Mouse (Mus musculus): Measurements from ENCODE around the gene Matk. TPM values are rescaled to one million over a fixed set of nuclear protein-coding genes. Genes with fewer than 3 reads are reported as not detected.

The Matk gene
- polyA plus RNA-seq, 1 experiment from 2014 or later: 14.8 TPM

DNA sequence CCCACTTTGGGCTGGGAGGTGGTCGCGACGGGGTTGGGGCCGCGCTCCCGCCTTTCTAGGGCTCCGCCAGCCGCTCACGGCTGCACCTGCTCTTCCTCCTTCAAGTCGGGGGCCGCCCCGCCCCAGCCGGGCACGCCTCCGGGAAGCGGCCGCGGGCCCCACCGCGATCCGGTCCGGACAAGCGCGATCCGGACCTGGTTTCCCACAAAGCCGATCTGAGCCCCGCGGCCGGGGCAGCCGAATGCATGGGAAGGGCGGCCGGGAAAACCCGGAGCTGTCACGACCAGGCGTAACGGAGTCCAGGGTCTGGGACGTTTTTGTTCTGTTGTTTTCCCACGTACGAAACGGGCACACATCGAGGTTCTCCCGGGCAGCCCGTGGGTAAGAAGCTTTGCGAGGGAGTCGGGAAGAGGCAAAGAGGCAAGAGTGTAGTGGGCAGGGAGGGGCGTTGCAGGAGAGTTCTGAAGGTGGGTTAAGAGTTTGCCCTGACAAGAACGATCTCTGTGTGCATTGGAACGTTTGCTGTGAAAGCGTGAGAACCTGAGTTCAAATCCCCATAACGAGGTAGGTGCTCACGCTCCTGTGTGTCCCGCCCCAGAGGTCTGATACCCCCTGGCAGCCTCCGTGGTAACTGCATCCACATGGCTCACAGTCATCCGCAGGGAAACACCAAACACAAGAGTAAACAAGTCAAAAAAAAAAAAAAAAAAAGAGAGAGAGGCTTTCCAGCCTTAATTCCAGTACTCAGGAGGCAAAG, 33.1 kb downstream of the Matk start:
- Histone ChIP-seq H3K27ac (replicated peaks; ENCODE audit: low read depth, low read length) (no peak overlapping the region), H3K9ac (replicated peaks; ENCODE audit: low read length) (peak overlapping the region; percentile 68), H3K27me3 (ENCODE audit: control insufficient read depth, insufficient read depth, low read length) (peaks cover 25% of the 10 kb centered on the region), H3K9me3 (ENCODE audit: control insufficient read depth, low read length) (no peaks in the 10 kb centered on the region), H3K36me3 (ENCODE audit: control insufficient read depth, insufficient read depth, low read length) (no peaks in the 10 kb centered on the region), H3K4me1 (ENCODE audit: control insufficient read depth, insufficient read depth, low read length) (0 out of 2 replicates have a peak, but pooled peaks cover 12% of the 10 kb centered on the region), H3K4me2 (ENCODE audit: low read length) (peak overlapping the region; percentile 81), H3K4me3 (replicated peaks; ENCODE audit: low read depth, low read length) (peak overlapping the region; percentile 42)
- ATAC-seq (ENCODE audit: low FRiP score, low TSS enrichment) (peak; percentile 83), DNase-seq (peak; percentile 96)
- WGBS: 3% methylated on average over 54 of the region's 54 CpGs

DNA sequence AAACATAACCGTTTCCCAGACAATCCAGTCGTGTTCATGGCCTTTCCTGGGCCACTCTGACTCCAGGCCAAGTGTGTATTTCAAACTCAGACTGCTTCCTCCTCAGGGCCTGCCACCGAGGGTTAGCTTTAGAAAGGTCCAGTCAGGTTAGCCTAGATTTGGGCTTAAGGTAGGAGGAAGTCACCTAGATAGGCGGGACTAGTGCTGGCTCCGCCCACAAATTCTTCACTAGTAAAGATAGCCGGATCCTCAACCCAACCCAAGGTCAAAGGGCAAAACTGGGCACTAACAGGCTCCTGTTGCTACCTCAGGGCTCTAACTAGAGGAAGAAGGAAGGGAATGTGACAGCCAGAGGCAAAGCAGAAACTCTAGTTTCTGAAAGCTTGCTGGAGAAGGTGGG, 33.9 kb downstream of the Matk start:
- Histone ChIP-seq H3K4me2 (ENCODE audit: low read length) (no peak overlapping the region), H3K36me3 (ENCODE audit: control insufficient read depth, insufficient read depth, low read length) (no peaks in the 10 kb centered on the region), H3K9ac (replicated peaks; ENCODE audit: low read length) (no peak overlapping the region), H3K9me3 (ENCODE audit: control insufficient read depth, low read length) (no peaks in the 10 kb centered on the region), H3K4me3 (replicated peaks; ENCODE audit: low read depth, low read length) (no peak overlapping the region), H3K27me3 (ENCODE audit: control insufficient read depth, insufficient read depth, low read length) (peaks cover 31% of the 10 kb centered on the region), H3K4me1 (ENCODE audit: control insufficient read depth, insufficient read depth, low read length) (0 out of 2 replicates have a peak, but pooled peaks cover 12% of the 10 kb centered on the region), H3K27ac (replicated peaks; ENCODE audit: low read depth, low read length) (no peak overlapping the region)
- no peak for DNase-seq
- no peak for ATAC-seq (ENCODE audit: low FRiP score, low TSS enrichment)
- 52% methylated on average over 6 of the region's 6 CpGs for WGBS

- no peak for DNase-seq
- Histone ChIP-seq H3K36me3 (ENCODE audit: control insufficient read depth, insufficient read depth, low read length) (no peaks in the 10 kb centered on the region), H3K9ac (replicated peaks; ENCODE audit: low read length) (no peak overlapping the region), H3K27me3 (ENCODE audit: control insufficient read depth, insufficient read depth, low read length) (peaks cover 31% of the 10 kb centered on the region), H3K9me3 (ENCODE audit: control insufficient read depth, low read length) (no peaks in the 10 kb centered on the region), H3K4me2 (ENCODE audit: low read length) (no peak overlapping the region), H3K4me3 (replicated peaks; ENCODE audit: low read depth, low read length) (no peak overlapping the region), H3K27ac (replicated peaks; ENCODE audit: low read depth, low read length) (no peak overlapping the region), H3K4me1 (ENCODE audit: control insufficient read depth, insufficient read depth, low read length) (0 out of 2 replicates have a peak, but pooled peaks cover 12% of the 10 kb centered on the region)
- 60% methylated on average over 8 of the region's 8 CpGs for WGBS
- no peak for ATAC-seq (ENCODE audit: low FRiP score, low TSS enrichment)
These were observed 34.9 kb downstream of the Matk start for GRCm38 (mm10) chr10:81287513-81288157.

GRCm38 (mm10) chr10:81288601-81289000, 35.9 kb downstream of the Matk start:
- H3K27me3 ChIP-seq (ENCODE audit: control insufficient read depth, insufficient read depth, low read length): peaks cover 31% of the 10 kb centered on the region
- no peak overlapping the region for H3K9ac ChIP-seq (replicated peaks; ENCODE audit: low read length)
- peak; percentile 46 for DNase-seq

GRCm38 (mm10) chr10:81289278-81289677, 36.5 kb downstream of the Matk start:
- Histone ChIP-seq H3K27ac (replicated peaks; ENCODE audit: low read depth, low read length) (no peak overlapping the region), H3K9me3 (ENCODE audit: control insufficient read depth, low read length) (no peaks in the 10 kb centered on the region), H3K9ac (replicated peaks; ENCODE audit: low read length) (no peak overlapping the region), H3K4me1 (ENCODE audit: control insufficient read depth, insufficient read depth, low read length) (peaks cover 18% of the 10 kb centered on the region), H3K36me3 (ENCODE audit: control insufficient read depth, insufficient read depth, low read length) (no peaks in the 10 kb centered on the region), H3K4me3 (replicated peaks; ENCODE audit: low read depth, low read length) (no peak overlapping the region), H3K4me2 (ENCODE audit: low read length) (no peak overlapping the region), H3K27me3 (ENCODE audit: control insufficient read depth, insufficient read depth, low read length) (peaks cover 31% of the 10 kb centered on the region)
- ATAC-seq (ENCODE audit: low FRiP score, low TSS enrichment) (no peak), DNase-seq (peak; percentile 85)
- 3% methylated on average over 7 of the region's 7 CpGs for WGBS

More at GRCm38 (mm10) chr10:81288601-81289000, 35.9 kb downstream of the Matk start:
- H3K4me2 ChIP-seq (ENCODE audit: low read length): no peak overlapping the region
- 0 out of 2 replicates have a peak, but pooled peaks cover 12% of the 10 kb centered on the region for H3K4me1 ChIP-seq (ENCODE audit: control insufficient read depth, insufficient read depth, low read length)
- no peak overlapping the region for H3K27ac ChIP-seq (replicated peaks; ENCODE audit: low read depth, low read length)
- WGBS: 34% methylated on average over 6 of the region's 6 CpGs
- H3K4me3 ChIP-seq (replicated peaks; ENCODE audit: low read depth, low read length): no peak overlapping the region
- H3K36me3 ChIP-seq (ENCODE audit: control insufficient read depth, insufficient read depth, low read length): no peaks in the 10 kb centered on the region
- no peaks in the 10 kb centered on the region for H3K9me3 ChIP-seq (ENCODE audit: control insufficient read depth, low read length)
- ATAC-seq (ENCODE audit: low FRiP score, low TSS enrichment): no peak

GRCm38 (mm10) chr10:81289811-81290210, 37.1 kb downstream of the Matk start:
- Histone ChIP-seq H3K27me3 (ENCODE audit: control insufficient read depth, insufficient read depth, low read length) (peaks cover 29% of the 10 kb centered on the region), H3K9ac (replicated peaks; ENCODE audit: low read length) (no peak overlapping the region), H3K27ac (replicated peaks; ENCODE audit: low read depth, low read length) (no peak overlapping the region), H3K4me3 (replicated peaks; ENCODE audit: low read depth, low read length) (no peak overlapping the region), H3K36me3 (ENCODE audit: control insufficient read depth, insufficient read depth, low read length) (no peaks in the 10 kb centered on the region), H3K4me1 (ENCODE audit: control insufficient read depth, insufficient read depth, low read length) (peaks cover 23% of the 10 kb centered on the region), H3K9me3 (ENCODE audit: control insufficient read depth, low read length) (no peaks in the 10 kb centered on the region), H3K4me2 (ENCODE audit: low read length) (no peak overlapping the region)
- WGBS: 65% methylated on average over 14 of the region's 14 CpGs
- DNase-seq (no peak), ATAC-seq (ENCODE audit: low FRiP score, low TSS enrichment) (no peak)

GRCm38 (mm10) chr10:81290698-81291460, 38.1 kb downstream of the Matk start:
- Histone ChIP-seq H3K9me3 (ENCODE audit: control insufficient read depth, low read length) (no peaks in the 10 kb centered on the region), H3K36me3 (ENCODE audit: control insufficient read depth, insufficient read depth, low read length) (no peaks in the 10 kb centered on the region), H3K27me3 (ENCODE audit: control insufficient read depth, insufficient read depth, low read length) (peaks cover 22% of the 10 kb centered on the region), H3K4me3 (replicated peaks; ENCODE audit: low read depth, low read length) (no peak overlapping the region), H3K27ac (replicated peaks; ENCODE audit: low read depth, low read length) (no peak overlapping the region), H3K4me2 (ENCODE audit: low read length) (0 out of 2 replicates have a peak overlapping the region, but pooled peaks have one; percentile 6), H3K4me1 (ENCODE audit: control insufficient read depth, insufficient read depth, low read length) (peaks cover 29% of the 10 kb centered on the region), H3K9ac (replicated peaks; ENCODE audit: low read length) (no peak overlapping the region)
- 11% methylated on average over 24 of the region's 24 CpGs for WGBS
- DNase-seq (peak; percentile 33), ATAC-seq (ENCODE audit: low FRiP score, low TSS enrichment) (no peak)

DNA sequence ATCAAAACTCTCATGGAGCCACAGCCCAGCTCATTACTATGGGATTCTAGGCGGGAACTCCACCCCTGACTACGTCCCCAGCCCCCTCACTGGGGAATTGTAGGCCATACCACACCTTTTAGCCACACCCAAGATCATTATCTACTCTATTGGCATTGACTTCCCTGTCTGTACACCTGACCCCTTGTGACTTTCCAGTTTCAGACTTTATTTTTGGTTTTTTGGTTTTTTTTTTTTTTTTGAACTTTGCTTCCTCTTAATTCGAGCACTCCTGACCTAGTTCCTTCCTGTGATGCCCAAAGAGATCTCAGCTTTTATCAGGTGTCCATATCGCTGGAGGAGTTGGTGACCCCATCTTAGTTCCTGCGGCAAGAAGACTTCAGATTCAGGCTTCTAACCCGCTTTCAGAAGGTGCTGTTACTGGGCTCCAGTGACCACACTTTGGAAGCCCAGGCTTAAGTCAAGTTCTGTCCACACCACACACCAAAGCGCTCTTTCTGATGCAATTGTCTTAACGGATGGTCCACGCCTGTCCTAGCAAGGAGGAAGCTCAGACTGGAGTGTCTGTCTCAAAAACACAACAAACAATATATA, 38.9 kb downstream of the Matk start, which contains the start of gene Tjp3:
Gene Tjp3 (minus strand): TSS at position 71 of the 594 bp plus-strand sequence.
- Histone ChIP-seq H3K4me3 (replicated peaks; ENCODE audit: low read depth, low read length) (no peak within 1 kb of the TSS), H3K4me1 (ENCODE audit: control insufficient read depth, insufficient read depth, low read length) (peaks cover 28% of the 10 kb centered on the region), H3K27ac (replicated peaks; ENCODE audit: low read depth, low read length) (no peak within 1 kb of the TSS), H3K9ac (replicated peaks; ENCODE audit: low read length) (no peak within 1 kb of the TSS), H3K27me3 (ENCODE audit: control insufficient read depth, insufficient read depth, low read length) (peaks cover 22% of the 10 kb centered on the region), H3K4me2 (ENCODE audit: low read length) (0 out of 2 replicates have a peak within 1 kb of the TSS, but pooled peaks have one; percentile 6), H3K9me3 (ENCODE audit: control insufficient read depth, low read length) (no peaks in the 10 kb centered on the region), H3K36me3 (ENCODE audit: control insufficient read depth, insufficient read depth, low read length) (no peaks in the 10 kb centered on the region)
- WGBS: 75% methylated on average over 9 of the region's 9 CpGs
- DNase-seq: no peak
- ATAC-seq (ENCODE audit: low FRiP score, low TSS enrichment): no peak

All from midbrain, embryonic 14.5 days (tissue).